Mouse (Mus musculus): ENCODE measurements around the gene Ednra. TPM values are rescaled to one million over a fixed set of nuclear protein-coding genes. Genes with fewer than 3 reads are reported as not detected.

Gene Ednra
- polyA plus RNA-seq, 1 experiment: not detected

DNA sequence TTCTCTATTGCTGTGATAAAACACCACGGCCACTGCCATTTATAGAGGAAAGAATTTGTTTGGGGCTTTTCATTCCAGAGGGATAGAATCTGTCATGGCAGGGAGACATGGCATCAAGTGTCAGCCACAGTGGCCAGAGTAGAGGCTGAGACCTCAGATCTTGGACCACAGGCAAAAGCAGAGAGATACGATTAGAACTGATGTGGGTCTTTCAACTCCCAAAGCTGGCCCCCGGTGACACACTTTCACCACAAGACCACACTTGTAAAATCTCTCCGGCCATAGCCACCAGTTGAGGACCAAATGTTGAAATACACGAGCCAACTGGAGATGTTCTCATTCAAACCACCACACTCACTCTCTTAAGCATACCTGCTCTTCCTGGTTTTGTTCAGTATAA, 29.5 kb upstream of the Ednra start:
- Histone ChIP-seq H3K27me3 (ENCODE audit: control insufficient read depth) (no peaks in the 10 kb centered on the region), H3K36me3 (ENCODE audit: control insufficient read depth) (no peaks in the 10 kb centered on the region), H3K4me3 (replicated peaks) (no peak overlapping the region), H3K4me1 (ENCODE audit: control insufficient read depth) (no peaks in the 10 kb centered on the region), H3K9me3 (ENCODE audit: control insufficient read depth, low read length) (no peaks in the 10 kb centered on the region)
- TF ChIP-seq TAL1 (IDR thresholded peaks at IDR 0.05; ENCODE audit: low read length): no peak
- no peak for TF ChIP-seq GATA1 (IDR thresholded peaks at IDR 0.05; ENCODE audit: low read length)

DNA sequence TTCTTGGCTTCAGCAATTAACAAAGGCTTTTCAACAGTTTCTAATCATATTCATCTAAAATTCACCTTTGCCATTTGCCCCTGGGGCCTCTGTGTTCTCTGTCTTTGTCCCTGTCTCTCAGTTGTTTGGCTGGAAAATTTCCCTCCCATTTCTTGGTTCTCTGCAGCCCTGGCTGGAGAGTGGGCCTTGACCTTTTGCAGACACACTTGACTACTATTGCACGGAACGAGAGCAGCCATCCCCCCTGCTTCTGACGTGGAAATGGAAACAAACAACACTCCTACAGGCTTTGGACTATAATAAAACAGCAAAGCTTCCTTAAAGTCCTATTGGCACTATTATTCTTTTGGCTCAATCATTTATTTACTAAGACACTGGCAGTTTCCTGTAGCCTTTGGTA, 27.8 kb upstream of the Ednra start:
- Histone ChIP-seq H3K4me3 (replicated peaks) (no peak overlapping the region), H3K9me3 (ENCODE audit: control insufficient read depth, low read length) (no peaks in the 10 kb centered on the region), H3K36me3 (ENCODE audit: control insufficient read depth) (no peaks in the 10 kb centered on the region), H3K4me1 (ENCODE audit: control insufficient read depth) (no peaks in the 10 kb centered on the region), H3K27me3 (ENCODE audit: control insufficient read depth) (no peaks in the 10 kb centered on the region)
- TF ChIP-seq GATA1 (IDR thresholded peaks at IDR 0.05; ENCODE audit: low read length) (no peak), TAL1 (IDR thresholded peaks at IDR 0.05; ENCODE audit: low read length) (no peak)

DNA sequence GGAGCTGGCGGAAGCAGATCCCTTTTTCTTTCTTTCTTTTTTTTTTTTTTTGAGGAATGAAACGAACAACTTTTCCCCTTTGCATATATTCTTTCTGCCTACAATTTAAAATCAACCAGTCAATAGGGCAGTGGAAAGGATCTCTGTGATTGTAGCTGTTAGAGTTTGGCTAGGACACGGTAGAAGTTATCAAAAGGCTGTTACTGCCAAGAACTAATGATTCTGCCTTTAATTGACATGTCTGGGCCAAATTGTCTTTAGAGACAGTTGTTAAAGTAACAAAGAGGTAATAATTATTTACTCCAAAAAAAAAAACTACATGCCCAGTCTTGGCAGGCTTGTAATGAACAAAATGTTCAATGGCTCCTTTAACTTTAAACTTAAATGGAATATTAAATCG, 26.1 kb upstream of the Ednra start:
- no peaks in the 10 kb centered on the region for H3K36me3 ChIP-seq (ENCODE audit: control insufficient read depth)
- TF ChIP-seq GATA1 (IDR thresholded peaks at IDR 0.05; ENCODE audit: low read length): no peak
- TF ChIP-seq TAL1 (IDR thresholded peaks at IDR 0.05; ENCODE audit: low read length): no peak
- H3K9me3 ChIP-seq (ENCODE audit: control insufficient read depth, low read length): no peaks in the 10 kb centered on the region
- H3K27me3 ChIP-seq (ENCODE audit: control insufficient read depth): no peaks in the 10 kb centered on the region
- H3K4me1 ChIP-seq (ENCODE audit: control insufficient read depth): no peaks in the 10 kb centered on the region
- no peak overlapping the region for H3K4me3 ChIP-seq (replicated peaks)

- Histone ChIP-seq H3K9me3 (ENCODE audit: control insufficient read depth, low read length) (no peaks in the 10 kb centered on the region), H3K4me3 (replicated peaks) (no peak overlapping the region), H3K36me3 (ENCODE audit: control insufficient read depth) (no peaks in the 10 kb centered on the region), H3K4me1 (ENCODE audit: control insufficient read depth) (no peaks in the 10 kb centered on the region), H3K27me3 (ENCODE audit: control insufficient read depth) (no peaks in the 10 kb centered on the region)
- TF ChIP-seq TAL1 (IDR thresholded peaks at IDR 0.05; ENCODE audit: low read length) (no peak), GATA1 (IDR thresholded peaks at IDR 0.05; ENCODE audit: low read length) (no peak)
These were observed 20.2 kb upstream of the Ednra start for GRCm38 (mm10) chr8:77744476-77744875.

DNA sequence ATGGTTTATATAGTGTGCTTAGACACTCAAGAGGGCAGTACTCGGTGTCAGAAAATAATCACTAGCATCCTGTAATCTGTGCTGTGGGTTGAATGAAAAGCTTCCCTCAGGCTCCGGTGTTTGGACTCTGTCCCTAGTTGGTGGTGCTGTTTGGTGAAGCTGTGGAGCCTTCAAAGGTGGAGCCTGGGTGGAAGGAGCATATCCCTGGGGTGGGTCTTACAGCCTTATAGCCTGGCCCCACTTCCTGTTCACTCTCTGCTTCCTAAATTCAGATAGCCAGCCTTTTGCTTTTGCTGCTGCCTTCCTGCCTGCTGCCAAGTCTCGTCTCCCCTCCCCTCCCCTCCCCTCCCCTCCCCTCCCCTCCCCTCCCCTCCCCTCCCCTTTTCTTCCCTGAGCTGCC, 18.1 kb upstream of the Ednra start:
- H3K36me3 ChIP-seq (ENCODE audit: control insufficient read depth): no peaks in the 10 kb centered on the region
- no peaks in the 10 kb centered on the region for H3K4me1 ChIP-seq (ENCODE audit: control insufficient read depth)
- H3K4me3 ChIP-seq (replicated peaks): no peak overlapping the region
- no peaks in the 10 kb centered on the region for H3K9me3 ChIP-seq (ENCODE audit: control insufficient read depth, low read length)
- TF ChIP-seq TAL1 (IDR thresholded peaks at IDR 0.05; ENCODE audit: low read length): no peak
- TF ChIP-seq GATA1 (IDR thresholded peaks at IDR 0.05; ENCODE audit: low read length): no peak
- H3K27me3 ChIP-seq (ENCODE audit: control insufficient read depth): no peaks in the 10 kb centered on the region

DNA sequence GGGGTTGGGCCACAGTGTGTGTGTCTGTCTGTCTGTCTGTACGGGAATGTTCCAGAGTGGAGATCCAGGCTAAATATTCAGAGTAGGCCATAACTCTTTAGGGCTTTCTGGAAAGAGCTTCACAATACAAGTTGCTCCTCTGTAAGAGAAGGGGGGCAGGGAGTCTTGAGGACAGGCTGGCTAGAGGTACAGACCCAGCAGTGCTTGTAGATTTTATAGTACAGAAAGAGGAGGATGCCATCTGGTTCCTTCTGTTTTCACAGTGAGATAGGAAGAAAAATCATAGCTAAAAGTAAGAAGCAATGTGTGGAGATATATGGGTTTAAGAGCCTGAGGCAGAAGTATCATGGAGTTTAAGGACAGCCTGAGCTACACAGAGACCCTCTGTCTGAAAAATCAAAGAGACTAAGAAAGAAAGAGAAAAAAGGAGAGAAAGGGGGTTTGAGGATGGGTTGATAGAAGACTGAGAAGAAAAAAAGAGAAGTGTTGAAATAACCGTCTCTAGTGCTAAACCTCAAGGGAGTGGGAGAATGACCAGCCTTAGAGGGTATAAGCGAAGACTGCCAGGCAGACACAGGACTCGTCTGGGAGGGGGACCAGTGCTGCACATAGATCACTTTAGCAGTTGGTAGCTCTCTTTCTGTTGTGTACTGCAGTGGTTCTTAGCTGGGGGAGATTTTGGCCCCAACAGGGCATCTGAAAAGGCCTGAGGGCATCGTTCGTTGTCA, 16.9 kb upstream of the Ednra start:
- Histone ChIP-seq H3K36me3 (ENCODE audit: control insufficient read depth) (no peaks in the 10 kb centered on the region), H3K9me3 (ENCODE audit: control insufficient read depth, low read length) (no peaks in the 10 kb centered on the region), H3K27me3 (ENCODE audit: control insufficient read depth) (no peaks in the 10 kb centered on the region), H3K4me3 (replicated peaks) (no peak overlapping the region), H3K4me1 (ENCODE audit: control insufficient read depth) (no peaks in the 10 kb centered on the region)
- TF ChIP-seq TAL1 (IDR thresholded peaks at IDR 0.05; ENCODE audit: low read length): no peak
- no peak for TF ChIP-seq GATA1 (IDR thresholded peaks at IDR 0.05; ENCODE audit: low read length)

DNA sequence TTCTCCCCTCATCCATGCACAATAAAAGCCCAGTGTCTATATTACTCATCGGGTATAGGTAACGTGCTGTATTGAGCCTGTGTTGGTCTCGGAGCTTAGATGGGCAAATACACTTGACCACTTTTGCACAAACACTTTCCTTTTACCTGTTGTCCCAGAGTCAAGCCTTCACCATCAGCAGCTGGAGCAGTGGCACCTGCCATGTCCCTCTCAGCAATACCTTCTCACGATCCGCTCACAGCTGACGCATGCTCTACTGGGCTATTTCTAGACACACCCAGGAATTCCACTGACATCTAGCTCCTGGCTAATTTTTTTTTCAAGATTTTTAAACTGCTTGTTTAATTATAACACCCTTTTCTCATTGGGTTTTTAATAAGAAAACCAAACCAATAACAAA, 14.2 kb upstream of the Ednra start:
- Histone ChIP-seq H3K9me3 (ENCODE audit: control insufficient read depth, low read length) (no peaks in the 10 kb centered on the region), H3K36me3 (ENCODE audit: control insufficient read depth) (no peaks in the 10 kb centered on the region), H3K27me3 (ENCODE audit: control insufficient read depth) (no peaks in the 10 kb centered on the region), H3K4me3 (replicated peaks) (no peak overlapping the region), H3K4me1 (ENCODE audit: control insufficient read depth) (no peaks in the 10 kb centered on the region)
- TF ChIP-seq GATA1 (IDR thresholded peaks at IDR 0.05; ENCODE audit: low read length) (no peak), TAL1 (IDR thresholded peaks at IDR 0.05; ENCODE audit: low read length) (no peak)

DNA sequence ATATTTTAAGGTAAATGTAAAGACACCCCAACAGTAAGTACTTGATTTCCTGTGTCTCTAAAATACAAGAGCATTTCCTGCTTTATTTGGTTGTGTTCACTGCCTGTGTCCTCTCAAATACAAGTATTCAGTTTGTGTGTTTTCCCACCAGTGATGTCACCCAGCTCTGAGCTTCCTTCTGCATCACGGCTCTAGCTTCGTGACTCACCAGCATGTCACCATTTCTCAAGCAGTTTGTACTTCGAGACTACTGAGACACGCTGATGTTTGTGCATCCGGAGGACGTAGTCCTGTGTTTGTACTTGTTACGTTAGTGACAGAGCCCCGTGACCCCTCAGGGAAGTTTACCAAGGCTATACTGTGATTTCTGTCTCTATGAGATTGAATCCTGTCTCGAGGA, 13.1 kb upstream of the Ednra start:
- Histone ChIP-seq H3K4me1 (ENCODE audit: control insufficient read depth) (no peaks in the 10 kb centered on the region), H3K9me3 (ENCODE audit: control insufficient read depth, low read length) (no peaks in the 10 kb centered on the region), H3K4me3 (replicated peaks) (no peak overlapping the region), H3K27me3 (ENCODE audit: control insufficient read depth) (no peaks in the 10 kb centered on the region), H3K36me3 (ENCODE audit: control insufficient read depth) (no peaks in the 10 kb centered on the region)
- TF ChIP-seq TAL1 (IDR thresholded peaks at IDR 0.05; ENCODE audit: low read length): no peak
- TF ChIP-seq GATA1 (IDR thresholded peaks at IDR 0.05; ENCODE audit: low read length): no peak

- Histone ChIP-seq H3K4me3 (replicated peaks) (no peak overlapping the region), H3K27me3 (ENCODE audit: control insufficient read depth) (no peaks in the 10 kb centered on the region), H3K4me1 (ENCODE audit: control insufficient read depth) (no peaks in the 10 kb centered on the region), H3K36me3 (ENCODE audit: control insufficient read depth) (no peaks in the 10 kb centered on the region), H3K9me3 (ENCODE audit: control insufficient read depth, low read length) (no peaks in the 10 kb centered on the region)
- TF ChIP-seq GATA1 (IDR thresholded peaks at IDR 0.05; ENCODE audit: low read length) (no peak), TAL1 (IDR thresholded peaks at IDR 0.05; ENCODE audit: low read length) (no peak)
These were observed 9.5 kb upstream of the Ednra start for GRCm38 (mm10) chr8:77733792-77734191.

GRCm38 (mm10) chr8:77732964-77733363, 8.7 kb upstream of the Ednra start:
- no peaks in the 10 kb centered on the region for H3K36me3 ChIP-seq (ENCODE audit: control insufficient read depth)
- TF ChIP-seq TAL1 (IDR thresholded peaks at IDR 0.05; ENCODE audit: low read length): no peak
- H3K27me3 ChIP-seq (ENCODE audit: control insufficient read depth): no peaks in the 10 kb centered on the region
- H3K4me3 ChIP-seq (replicated peaks): no peak overlapping the region
- no peaks in the 10 kb centered on the region for H3K9me3 ChIP-seq (ENCODE audit: control insufficient read depth, low read length)
- no peaks in the 10 kb centered on the region for H3K4me1 ChIP-seq (ENCODE audit: control insufficient read depth)
